Mouse (Mus musculus): Measurements from ENCODE around the gene Cnot6l.

Gene Cnot6l

DNA sequence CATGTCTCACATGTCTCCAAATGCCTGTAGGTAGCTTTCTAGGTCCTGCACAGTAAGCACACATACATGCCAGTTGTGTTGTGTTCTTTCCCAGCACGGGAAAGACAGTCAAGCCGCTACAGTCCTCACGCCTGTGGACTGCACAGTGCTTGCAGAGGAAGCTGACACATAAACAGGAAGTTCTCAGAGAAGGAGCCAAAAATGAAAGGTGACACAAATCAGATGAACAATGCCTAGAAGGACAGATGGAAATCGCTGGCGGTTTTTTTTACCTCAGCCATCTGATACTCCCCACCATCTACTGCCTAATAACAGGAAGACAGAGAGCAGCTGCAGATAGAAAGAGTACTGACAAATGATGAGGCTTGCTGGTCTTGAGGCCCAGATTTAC, at the start of gene Cnot6l:
TSS of gene Cnot6l (minus strand) at position 151 of the 391 bp plus-strand sequence.
- peak; percentile 17 for DNase-seq (ENCODE audit: extremely low spot score)

DNA sequence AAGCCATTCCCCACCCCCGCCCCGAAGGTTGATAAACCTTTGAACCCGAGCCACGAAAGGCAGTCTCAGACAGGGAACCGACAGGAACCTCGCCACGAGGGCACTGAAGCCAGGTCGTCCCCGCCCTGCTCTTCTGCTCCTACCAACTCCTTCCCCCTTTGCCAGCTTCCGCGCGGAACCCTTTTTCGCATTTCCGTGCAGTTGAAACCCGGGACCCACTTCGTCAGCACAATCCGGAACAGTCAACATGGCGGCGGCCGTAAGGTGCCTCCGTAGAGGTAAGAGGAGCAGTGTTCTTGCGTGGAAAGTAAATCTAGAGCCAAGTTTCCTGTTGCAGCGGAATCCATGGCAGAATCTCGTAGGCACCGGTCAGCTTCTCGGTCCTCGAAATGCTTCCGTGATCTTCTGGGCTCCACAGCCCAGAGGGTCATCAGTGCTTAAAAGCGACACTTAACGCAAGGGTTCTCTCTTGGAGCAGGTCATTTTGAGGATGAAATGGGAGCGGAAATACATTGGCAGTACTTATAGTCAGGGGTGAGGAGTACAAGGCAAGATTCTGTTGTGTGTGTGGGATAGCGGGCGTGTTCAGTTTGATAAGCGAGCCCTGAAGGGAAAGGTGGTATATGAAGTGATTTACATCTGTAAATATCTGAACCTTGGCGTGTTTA, 46.1 kb upstream of the Cnot6l start:
- peak; percentile 92 for DNase-seq (ENCODE audit: extremely low spot score)

DNA sequence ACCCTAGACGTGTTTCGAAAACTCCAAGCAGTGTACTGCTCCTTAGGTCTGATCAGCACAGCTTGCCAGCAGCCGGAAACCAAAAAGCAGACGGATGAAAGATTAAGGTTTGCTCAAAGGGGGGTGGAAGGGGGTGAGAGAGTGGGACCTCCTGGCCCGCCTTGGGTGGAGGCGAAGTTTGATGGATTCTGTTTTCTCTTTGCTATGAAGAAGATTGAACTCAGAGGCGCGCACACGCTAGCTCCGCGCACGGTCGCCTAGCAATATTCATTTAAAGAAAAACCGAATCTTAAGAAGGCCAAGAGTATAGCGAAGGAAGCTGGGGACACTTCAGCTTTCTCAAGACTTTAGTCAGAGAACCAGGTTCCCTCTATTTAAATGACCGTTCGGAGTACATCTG, 45.5 kb upstream of the Cnot6l start, which contains the start of gene Mrpl1:
TSS of gene Mrpl1 (plus strand) at position 35 of the 400 bp plus-strand sequence.
- DNase-seq (ENCODE audit: extremely low spot score), result peak; percentile 57

DNA sequence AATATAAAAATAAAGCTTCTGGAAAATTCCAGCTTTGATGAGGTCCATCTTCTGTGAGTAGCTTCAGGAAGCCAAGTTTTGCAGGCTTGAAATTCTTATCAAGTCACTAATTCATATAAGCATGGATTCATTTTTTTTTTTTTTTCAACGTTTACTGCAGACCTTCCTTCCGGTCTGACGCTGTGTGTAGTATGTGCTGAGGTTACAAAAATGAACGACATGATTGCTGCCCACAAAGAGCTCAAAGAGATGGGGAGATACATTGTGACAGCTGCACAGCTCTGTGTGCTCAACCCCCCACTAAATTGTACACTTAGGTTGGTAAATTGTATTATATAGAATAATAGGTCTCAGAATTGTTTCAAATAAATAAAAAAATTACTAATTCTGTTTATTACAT, 44.6 kb upstream of the Cnot6l start:
- no peak for DNase-seq (ENCODE audit: extremely low spot score)

DNA sequence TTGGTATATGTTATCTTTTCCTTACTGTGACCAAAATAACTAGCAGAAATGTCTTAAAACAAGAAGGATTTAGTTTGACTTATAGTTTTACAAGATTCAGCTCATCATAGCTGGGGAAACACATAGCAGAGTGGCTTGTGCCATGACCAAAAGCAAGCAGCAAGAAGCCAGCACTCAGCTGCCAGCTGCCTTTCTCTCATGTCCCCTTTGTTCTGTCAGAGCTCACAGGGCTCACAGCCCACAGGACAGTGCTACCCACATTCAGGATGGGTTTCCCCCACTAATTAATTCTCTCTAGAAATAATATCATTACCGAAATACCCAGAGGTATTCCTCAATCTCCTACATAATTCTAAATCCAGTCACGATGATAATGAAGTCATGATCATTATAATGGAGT, 43.6 kb upstream of the Cnot6l start:
- no peak for DNase-seq (ENCODE audit: extremely low spot score)

DNA sequence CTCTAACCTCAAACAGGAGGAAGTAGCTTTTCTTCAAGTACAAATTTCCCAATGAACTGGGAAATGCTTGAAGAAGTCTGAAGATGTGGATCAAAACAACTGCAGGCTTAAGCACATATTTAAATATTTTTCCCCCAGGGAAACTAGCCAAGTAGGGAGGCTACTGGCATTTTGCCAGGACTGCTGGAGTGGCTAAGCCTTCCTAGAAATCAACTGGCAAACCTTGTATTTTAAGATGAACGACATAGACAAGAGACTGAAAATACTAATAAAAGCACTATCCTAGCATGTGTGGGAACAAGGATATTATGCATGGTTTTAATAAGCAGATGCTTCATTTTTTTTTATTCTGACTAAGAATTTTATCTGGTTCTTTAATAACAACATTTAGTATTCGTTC, 42.9 kb upstream of the Cnot6l start:
- no peak for DNase-seq (ENCODE audit: extremely low spot score)

DNA sequence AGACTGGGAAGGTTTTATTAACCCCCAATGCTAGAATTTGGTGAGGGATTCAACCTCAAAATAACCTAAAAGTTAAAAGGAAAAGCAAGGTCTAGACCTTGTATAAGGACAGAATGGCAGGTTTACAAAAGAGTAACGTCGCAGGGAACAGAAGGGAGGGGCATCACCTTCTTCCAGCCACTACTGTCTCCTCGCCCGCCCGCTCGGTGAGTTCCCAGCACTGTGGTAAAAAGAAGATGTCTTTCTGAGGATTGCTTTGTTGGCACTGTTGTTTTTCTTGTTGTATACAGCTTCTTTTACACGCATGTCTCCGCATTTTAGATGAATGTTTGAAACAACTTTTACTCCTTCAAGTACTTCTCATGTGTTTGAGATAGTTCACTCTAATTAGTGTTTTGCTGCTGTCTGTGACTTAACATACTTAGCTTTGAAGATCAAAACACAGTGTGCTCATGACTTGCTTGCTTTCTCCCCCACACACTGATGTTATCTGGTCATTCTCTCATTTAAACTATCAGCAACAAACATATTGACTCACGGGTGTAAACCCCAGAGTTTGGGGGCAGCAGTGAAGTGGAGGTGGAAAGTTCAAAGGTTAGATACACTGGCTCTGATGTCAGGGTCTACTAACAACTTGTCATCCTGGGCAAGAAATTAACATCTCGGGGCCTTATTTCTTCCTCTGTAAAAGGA, 37.6 kb upstream of the Cnot6l start:
- DNase-seq (ENCODE audit: extremely low spot score), result no peak

DNA sequence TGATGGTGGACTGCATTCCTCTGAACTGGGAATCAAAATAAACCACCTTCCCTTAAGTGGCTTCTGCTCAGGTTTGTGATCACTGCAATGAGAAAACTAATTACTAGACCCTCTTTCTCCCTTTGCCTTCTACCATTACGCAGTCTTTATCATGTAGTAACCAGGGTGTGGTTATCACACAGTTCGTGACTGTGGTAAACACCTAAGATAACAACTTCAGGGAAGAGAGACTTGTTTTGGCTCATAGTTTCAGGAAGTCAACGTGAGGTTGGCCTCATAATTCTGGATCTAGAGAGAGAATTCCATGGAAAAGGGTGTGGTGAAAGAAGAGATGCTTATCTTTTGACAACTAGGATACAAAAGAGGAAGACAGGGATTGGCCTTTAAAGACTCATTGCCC, 36.3 kb upstream of the Cnot6l start:
- DNase-seq (ENCODE audit: extremely low spot score), result no peak

DNA sequence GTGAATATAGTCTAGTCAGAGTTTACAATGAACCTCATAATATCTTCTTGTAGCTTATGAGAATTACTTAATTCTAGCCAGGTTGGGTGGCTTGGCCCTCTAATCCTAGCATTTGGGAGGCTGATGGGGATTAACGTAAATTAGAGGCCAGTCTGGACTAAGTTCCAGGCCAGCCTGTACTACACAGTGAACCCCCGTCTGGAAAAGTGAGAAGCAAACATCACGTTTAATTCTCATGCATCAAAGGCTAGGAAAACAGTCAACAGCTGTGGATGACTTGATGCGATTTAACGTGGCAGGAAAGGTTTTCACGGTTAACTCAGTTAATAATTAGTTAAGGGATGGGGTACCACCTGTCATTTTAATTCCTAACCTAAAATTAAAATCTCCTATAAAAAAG, 34.3 kb upstream of the Cnot6l start:
- DNase-seq (ENCODE audit: extremely low spot score), result no peak

DNA sequence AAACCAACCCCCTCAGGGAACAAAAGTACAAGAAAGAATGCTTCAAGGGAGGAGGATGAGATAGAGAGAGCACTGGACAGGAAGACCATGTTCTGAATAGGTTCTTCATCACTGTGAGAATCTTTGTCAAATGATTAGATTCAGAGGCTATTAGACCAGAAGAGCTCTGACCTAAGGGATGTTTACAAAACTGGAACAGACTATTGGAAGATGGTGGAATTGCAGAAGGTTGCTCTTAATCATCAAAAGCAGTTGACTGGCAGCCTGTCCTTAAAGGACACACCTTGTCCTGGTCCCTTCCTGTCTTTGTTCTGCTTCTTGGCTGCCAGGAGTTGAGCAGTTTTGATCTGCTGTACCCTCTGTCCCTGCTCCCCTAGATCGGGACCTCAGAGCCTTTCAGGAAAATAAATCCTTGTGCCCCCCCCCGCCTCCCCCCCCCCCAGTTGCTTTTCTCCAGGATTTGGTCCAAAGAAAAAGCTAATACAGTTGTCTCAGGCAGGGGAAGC, 32.6 kb upstream of the Cnot6l start:
- DNase-seq (ENCODE audit: extremely low spot score), result no peak

DNA sequence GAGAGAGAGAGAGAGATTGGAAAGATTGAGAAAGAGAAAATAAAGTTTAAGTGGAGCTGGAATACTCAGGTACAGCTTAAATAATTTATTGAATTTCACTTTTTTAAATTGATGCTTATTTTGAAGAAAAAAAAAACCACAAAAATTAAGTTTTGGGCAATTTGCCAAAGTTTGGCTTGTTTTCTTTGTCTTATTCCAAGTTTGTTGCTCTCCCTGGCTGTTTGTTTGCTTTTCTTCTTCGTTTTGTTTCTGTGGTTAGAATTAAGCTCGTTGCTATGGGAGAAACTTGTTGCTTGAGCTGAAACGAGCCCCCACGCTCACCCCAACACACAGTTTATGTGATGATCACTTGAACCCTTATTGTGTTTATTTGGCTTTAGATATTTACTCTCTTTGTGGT, 27.3 kb upstream of the Cnot6l start:
- DNase-seq (ENCODE audit: extremely low spot score), result no peak

DNA sequence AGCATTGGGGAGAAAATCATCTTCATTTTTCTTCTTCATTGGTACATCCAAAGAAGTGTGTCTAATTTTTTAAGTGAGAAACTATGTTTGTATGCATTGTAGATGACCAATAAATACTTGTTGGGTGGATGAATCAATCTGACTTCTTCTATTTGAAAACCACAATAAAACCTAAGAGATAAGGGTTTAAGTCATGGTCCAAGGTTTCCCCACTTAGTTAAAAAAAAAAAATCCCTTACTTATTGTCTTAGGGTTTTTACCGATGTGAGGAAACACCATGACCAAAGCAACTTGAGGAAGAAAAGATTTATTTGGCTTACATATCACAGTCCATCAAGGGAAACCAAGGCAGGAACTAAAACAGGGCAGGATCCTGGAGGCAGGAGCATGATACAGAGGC, 25.8 kb upstream of the Cnot6l start:
- no peak for DNase-seq (ENCODE audit: extremely low spot score)

DNA sequence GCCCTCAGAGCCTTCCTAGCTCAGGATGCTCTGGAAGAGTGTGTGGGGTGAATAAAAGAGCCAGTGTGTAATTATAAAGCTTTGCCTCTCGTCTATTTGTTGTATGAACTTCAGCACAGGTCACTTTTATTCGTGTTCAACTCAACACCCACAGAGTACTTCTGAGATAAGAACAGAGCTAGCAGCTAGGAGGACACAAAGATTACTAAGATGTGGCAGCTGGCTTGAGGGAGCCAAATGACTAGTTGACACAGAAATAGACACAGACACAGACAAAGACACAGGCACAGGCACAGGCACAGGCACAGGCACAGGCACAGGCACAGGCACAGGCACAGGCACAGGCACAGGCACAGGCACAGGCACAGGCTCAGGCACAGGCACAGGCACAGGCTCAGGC, 20.0 kb upstream of the Cnot6l start:
- no peak for DNase-seq (ENCODE audit: extremely low spot score)

DNA sequence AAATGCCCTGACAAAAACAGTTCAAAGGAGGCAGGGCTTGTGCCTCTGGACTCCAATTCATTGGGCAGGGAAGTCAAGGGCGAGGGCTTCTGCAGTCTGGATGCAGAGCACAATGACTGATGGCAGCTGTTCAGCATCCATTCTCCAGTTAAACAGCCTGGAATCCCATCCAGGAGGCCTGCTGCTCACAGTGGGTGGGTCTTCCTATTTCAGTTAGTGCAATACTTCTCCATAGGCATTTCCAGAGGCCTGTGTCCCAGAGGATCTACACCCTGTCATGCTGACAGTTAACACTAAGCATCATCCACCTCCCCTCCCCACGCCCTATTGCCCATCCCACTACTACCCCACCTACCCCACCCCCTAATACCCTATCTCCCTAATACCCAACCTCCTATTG, 19.2 kb upstream of the Cnot6l start:
- no peak for DNase-seq (ENCODE audit: extremely low spot score)

DNA sequence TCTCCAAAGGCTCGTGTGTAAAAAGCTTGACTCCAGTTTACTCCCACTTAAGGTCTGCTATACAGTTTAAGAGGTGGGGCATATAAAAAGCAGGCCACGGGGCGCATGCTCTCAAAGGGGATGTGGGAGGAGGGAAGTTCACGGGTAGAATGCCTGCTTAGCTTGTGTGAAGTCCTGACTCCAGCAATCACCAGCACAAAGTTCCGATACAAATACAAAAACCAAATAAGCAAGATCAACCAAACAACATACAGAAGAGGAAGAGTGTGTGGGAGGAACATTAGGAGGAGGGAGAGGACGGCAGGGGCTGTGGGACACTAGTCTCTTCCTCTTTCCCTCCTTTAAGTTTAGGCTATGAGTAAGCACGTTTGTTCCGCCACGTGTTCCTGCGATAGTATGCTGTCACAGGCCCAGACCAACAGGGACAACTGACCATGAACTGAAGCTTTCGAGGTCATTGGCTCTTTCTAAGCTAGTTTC, 12.9 kb upstream of the Cnot6l start:
- no peak for DNase-seq (ENCODE audit: extremely low spot score)

DNA sequence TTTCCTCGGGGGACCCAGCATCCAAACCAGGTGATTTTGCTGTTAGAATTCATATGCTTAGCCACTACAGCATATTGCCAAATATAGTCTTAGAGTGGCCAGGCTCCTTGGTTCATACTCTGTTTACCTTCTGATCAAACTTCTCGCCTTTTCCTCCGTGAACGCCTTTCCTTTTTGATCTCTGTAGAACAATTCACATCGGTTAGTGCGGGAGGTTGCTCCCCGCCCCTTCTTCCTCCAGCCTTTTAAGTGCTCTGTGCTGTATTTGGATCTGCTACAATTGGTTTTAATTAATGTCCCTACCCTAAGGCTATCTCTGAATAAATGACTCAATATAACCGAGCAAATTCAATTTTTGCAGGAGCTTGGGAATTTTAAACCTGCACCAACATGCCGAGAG, 12.2 kb upstream of the Cnot6l start:
- DNase-seq (ENCODE audit: extremely low spot score), result no peak

DNA sequence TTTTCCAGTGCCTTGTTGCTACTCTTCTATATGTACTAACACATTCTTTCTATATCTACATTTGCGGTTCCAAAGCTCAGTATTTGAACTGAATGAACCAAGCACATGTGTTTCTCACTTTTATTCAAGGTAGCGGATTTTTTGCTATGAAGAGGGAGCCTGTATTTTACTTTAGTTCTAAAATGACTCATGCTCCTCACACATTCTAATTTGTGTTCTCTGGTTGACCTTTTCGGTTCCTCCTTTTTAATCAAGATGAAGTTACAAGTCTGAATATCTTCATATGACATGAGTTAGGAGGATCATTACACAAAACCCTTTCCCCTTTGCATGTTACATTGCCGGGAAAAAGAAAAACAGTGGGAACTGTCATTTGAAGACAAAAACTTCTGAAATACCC, 7.8 kb upstream of the Cnot6l start:
- DNase-seq (ENCODE audit: extremely low spot score), result no peak

DNA sequence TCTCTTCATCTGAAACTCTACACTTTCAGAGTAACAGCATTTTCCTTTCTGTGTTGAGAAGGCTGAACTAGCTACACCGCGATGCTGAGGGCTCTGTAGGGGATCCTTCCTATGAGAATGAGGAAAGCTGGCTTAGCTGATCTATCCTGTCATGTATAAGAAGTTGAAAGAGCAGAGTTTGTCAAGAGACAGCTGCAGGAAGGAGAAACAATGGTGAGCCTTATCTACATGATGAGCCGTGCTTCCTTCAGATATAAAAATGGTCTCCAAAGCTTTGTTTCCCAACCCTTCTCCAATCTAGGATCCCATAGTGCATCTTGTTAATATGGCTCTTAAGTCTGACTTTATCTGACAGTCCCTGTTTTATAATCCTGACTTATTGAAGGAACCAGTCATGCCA, 6.5 kb upstream of the Cnot6l start:
- no peak for DNase-seq (ENCODE audit: extremely low spot score)

DNA sequence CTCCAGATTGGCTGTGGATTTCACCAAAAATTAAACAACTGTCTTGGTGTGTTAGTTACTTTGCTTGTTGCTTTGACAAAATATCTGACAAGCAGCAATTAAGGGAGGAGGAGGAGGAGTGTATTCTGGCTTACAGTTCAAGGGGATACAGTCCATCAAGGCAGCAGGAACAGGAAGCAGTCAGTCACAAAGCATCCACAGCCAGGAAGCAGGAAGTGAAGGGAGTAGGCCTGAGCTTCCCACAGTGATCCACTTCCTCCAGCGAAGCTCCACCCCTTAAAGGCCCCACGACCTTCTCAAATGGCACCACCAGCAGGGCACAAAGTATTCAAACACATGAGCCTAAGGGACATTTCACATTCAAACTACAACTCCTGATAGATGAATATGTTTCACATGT, 2.8 kb upstream of the Cnot6l start:
- no peak for DNase-seq (ENCODE audit: extremely low spot score)

DNA sequence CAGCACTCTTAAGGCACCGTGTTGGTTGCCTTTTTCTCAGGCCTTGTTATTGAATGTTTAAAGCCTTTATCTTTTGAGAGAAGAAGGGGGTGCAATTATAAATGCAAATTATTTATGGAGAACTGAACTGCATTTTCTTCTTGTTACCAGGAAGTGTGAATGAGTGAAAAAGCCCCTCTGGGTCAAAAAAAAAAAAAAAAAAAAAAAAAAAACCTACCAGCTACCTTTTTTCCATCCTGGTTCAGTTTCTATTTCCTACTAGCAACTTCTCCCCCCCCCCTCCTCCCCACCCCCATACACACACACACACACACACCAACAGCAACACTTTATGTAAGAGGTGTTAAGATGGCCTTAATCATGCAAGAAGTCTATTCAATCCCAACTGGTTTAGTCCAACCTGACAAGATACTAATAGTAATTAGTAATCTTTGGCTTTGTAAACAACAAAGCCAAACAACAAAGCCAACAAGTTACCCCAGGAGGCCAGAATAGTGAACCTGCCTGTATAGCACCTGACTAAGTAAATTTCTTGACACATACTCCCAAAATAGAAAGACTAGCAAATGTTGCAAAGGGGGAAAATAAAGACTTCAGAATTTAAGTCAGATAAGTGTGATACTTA, 463 bp downstream of the Cnot6l start:
- DNase-seq (ENCODE audit: extremely low spot score), result no peak

DNA sequence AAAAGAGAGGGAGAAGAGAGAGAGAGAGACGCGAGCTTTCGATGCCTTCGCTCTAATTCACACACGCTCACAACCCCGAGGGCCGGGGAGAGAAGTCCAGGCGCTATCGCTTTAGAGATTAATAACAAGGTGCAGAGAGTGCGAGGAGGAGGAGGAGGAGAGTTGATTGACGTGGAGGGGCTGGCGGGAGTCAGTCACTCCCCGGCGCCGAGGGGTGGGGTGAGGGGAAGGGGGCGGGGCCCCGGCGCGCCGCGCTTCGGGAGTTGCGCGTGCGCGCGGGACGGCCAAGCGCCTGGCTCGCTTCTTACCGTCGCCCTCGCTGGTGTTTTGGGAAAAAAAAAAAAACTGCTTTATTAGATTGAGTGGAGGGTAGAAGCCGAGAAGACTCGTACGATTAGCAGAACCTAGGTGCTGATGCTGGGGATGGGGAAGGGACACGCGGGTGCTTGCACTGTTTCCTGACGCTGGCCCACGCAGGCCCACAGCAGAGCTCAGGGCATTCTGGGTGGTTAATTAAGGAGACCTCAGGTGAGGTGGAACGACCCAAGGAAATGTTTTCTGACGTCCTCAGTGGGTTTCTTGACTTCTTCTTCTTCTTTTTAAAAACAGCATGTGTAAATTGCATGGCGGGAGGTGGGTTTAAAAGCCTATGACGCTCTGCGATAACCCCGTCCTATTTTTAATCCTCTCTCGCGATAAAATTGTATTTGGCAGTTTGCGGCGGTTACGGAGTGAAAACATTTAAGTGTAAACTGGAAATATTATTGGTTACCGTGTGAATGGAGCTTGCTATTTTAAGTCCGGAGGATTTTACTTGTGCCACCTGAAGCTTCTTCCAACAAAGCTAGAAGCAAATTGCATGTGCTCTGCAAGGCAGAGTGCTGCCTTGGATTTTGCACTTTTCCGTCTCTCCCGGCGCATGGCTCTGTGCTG, 1.3 kb downstream of the Cnot6l start:
- DNase-seq (ENCODE audit: extremely low spot score), result peak; percentile 89

All from embryo, embryonic 9.5 days (tissue).